Mouse (Mus musculus): Measurements from ENCODE around the gene Mgarp.

DNA sequence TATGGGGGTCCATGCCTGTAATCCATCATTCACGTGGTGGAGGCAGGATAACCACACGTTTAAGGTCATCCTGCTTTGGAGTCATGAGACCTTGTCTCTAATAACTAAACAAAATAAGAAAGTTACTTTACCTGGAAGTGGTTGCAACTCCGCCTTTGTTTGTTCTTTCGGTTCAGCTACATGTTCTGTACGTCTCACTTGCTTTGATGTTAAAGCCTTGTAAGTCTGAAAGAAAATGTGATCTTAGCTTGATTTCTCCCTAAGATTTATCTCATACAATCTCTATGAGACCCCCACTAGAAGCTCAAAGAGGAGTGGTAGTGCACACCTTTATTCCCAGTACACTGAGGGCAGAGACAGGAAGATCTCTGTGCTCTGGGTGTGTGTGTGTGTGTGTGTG, 5.4 kb downstream of the Mgarp start:
- no peak for TF ChIP-seq CTCF (IDR thresholded peaks at IDR 0.05; ENCODE audit: extremely low read depth, insufficient read depth, insufficient read length, insufficient replicate concordance)
- TF ChIP-seq POLR2A (IDR thresholded peaks at IDR 0.05; ENCODE audit: low read depth, low read length): no peak
